Mouse (Mus musculus) monocyte, adult 2 months (primary cell): ENCODE data around the gene Plxna2.

Source experiments
- DNase-seq, 2 experiments: peaks; one replicate each; pipeline ENCODE4 v3.0.0; 2022; ENCODE audit warnings: low spot score in 2 of 2, low read depth in 1 of 2

Gene Plxna2

GRCm38 (mm10) chr1:194699321-194699720 is 81.3 kb downstream of the Plxna2 start:
- no peak for DNase-seq

GRCm38 (mm10) chr1:194703235-194703634 is 85.2 kb downstream of the Plxna2 start:
- DNase-seq = no peak

- DNase-seq = no peak
Measured at GRCm38 (mm10) chr1:194704171-194704855, 86.3 kb downstream of the Plxna2 start.

GRCm38 (mm10) chr1:194706566-194706965 is 88.5 kb downstream of the Plxna2 start:
- DNase-seq = no peak

GRCm38 (mm10) chr1:194712373-194712772 is 94.4 kb downstream of the Plxna2 start:
- DNase-seq = no peak

GRCm38 (mm10) chr1:194714138-194715031 is 96.4 kb downstream of the Plxna2 start:
- DNase-seq = no peak

- DNase-seq = no peak
Measured at GRCm38 (mm10) chr1:194717451-194717874, 99.4 kb downstream of the Plxna2 start.

GRCm38 (mm10) chr1:194720406-194720805 is 102.4 kb downstream of the Plxna2 start:
- no peak for DNase-seq

- DNase-seq = no peak
Measured at GRCm38 (mm10) chr1:194721260-194721659, 103.2 kb downstream of the Plxna2 start.

- no peak for DNase-seq
Measured at GRCm38 (mm10) chr1:194722329-194722728, 104.3 kb downstream of the Plxna2 start.

GRCm38 (mm10) chr1:194734836-194735235 is 116.8 kb downstream of the Plxna2 start:
- no peak for DNase-seq

GRCm38 (mm10) chr1:194739894-194740293 is 121.9 kb downstream of the Plxna2 start:
- DNase-seq = no peak

GRCm38 (mm10) chr1:194742901-194743422 is 124.9 kb downstream of the Plxna2 start:
- no peak for DNase-seq

GRCm38 (mm10) chr1:194745177-194745934 is 127.3 kb downstream of the Plxna2 start:
- no peak for DNase-seq

GRCm38 (mm10) chr1:194746332-194747249 is 128.6 kb downstream of the Plxna2 start:
- no peak for DNase-seq

GRCm38 (mm10) chr1:194747258-194747657 is 129.2 kb downstream of the Plxna2 start:
- no peak for DNase-seq

GRCm38 (mm10) chr1:194753168-194753567 is 135.2 kb downstream of the Plxna2 start:
- no peak for DNase-seq

- DNase-seq = no peak
Measured at GRCm38 (mm10) chr1:194756001-194756400, 138.0 kb downstream of the Plxna2 start.

- no peak for DNase-seq
Measured at GRCm38 (mm10) chr1:194756409-194756808, 138.4 kb downstream of the Plxna2 start.

GRCm38 (mm10) chr1:194756863-194757262 is 138.8 kb downstream of the Plxna2 start:
- no peak for DNase-seq
